Mouse (Mus musculus) kidney, adult 2 months (tissue): ENCODE measurements at regions not wholly inside any gene's neighbourhood (a gene's known extent, or its start where the extent isn't known, plus 50 kb on each side); places are given as distances from the start of the nearest gene placed in this dataset.

ENCODE experiments used
- CTCF ChIP-seq: fragments of 200-500 bp; conservative IDR thresholded peaks from 2 replicates; pipeline ENCODE4 v1.5.1; 2011; ENCODE audit warnings: low read depth, mild to moderate bottlenecking, control low read depth, low read length, moderate library complexity, mixed read lengths; ENCODE audit not compliant: insufficient read depth, insufficient read length
- POLR2A ChIP-seq: fragments of 200-500 bp; IDR thresholded peaks from one replicate; pipeline ENCODE4 v1.6.1; 2011; ENCODE audit warnings: low read depth, low read length, control low read depth

GRCm38 (mm10) chr2:94536631-94537030, 98.7 kb upstream of the Api5 start:
- TF ChIP-seq POLR2A: no peak
- TF ChIP-seq CTCF: no peak
